Mouse (Mus musculus): ENCODE measurements at regions not wholly inside any gene's neighbourhood (a gene's known extent, or its start where the extent isn't known, plus 50 kb on each side); places are given as distances from the start of the nearest gene placed in this dataset.
A peak's percentile ranks its signal among the peaks of the same experiment; 100 is the strongest.

- intact Hi-C loops (cut with DNase I): no loop called here
- no peak for DNase-seq (ENCODE audit: low spot score in 2 of 2)
Observed at GRCm38 (mm10) chr5:119944371-119944770, 111.9 kb downstream of the Tbx5 start.

GRCm38 (mm10) chr5:119948399-119948798 is 115.9 kb downstream of the Tbx5 start:
- intact Hi-C loops (cut with DNase I): no loop called here
- DNase-seq (ENCODE audit: low spot score in 2 of 2): no peak

- no peak for DNase-seq (ENCODE audit: low spot score in 2 of 2)
- intact Hi-C loops (cut with DNase I): no loop called here
Observed at GRCm38 (mm10) chr5:119952085-119952484, 119.6 kb downstream of the Tbx5 start.

- DNase-seq (ENCODE audit: low spot score in 2 of 2): no peak
Observed at GRCm38 (mm10) chr5:119953189-119953588, 120.7 kb downstream of the Tbx5 start.

GRCm38 (mm10) chr5:119953811-119954566 is 121.5 kb downstream of the Tbx5 start:
- intact Hi-C loops (cut with DNase I): no loop called here
- peak in 1 of 2 experiments; percentile 5 for DNase-seq (ENCODE audit: low spot score in 2 of 2)

More at GRCm38 (mm10) chr5:119953189-119953588, 120.7 kb downstream of the Tbx5 start:
- intact Hi-C loops (cut with DNase I): no loop called here

- no peak for DNase-seq (ENCODE audit: low spot score in 2 of 2)
- intact Hi-C loops (cut with DNase I): no loop called here
Observed at GRCm38 (mm10) chr5:119958942-119959341, 126.5 kb downstream of the Tbx5 start.

- intact Hi-C loops (cut with DNase I): no loop called here
Observed at GRCm38 (mm10) chr5:119964751-119965150, 132.3 kb downstream of the Tbx5 start.

GRCm38 (mm10) chr5:119971286-119971685 is 138.8 kb downstream of the Tbx5 start:
- intact Hi-C loops (cut with DNase I): no loop called here
- peak; percentile 19 to 22 for DNase-seq (ENCODE audit: low spot score in 2 of 2)

More at GRCm38 (mm10) chr5:119964751-119965150, 132.3 kb downstream of the Tbx5 start:
- DNase-seq (ENCODE audit: low spot score in 2 of 2): no peak

GRCm38 (mm10) chr5:119972802-119973437 is 140.5 kb downstream of the Tbx5 start:
- intact Hi-C loops (cut with DNase I): no loop called here
- peak; percentile 31 to 34 for DNase-seq (ENCODE audit: low spot score in 2 of 2)

GRCm38 (mm10) chr5:119978096-119978715 is 138.1 kb upstream of the Rbm19 start:
- intact Hi-C loops (cut with DNase I): no loop called here
- no peak for DNase-seq (ENCODE audit: low spot score in 2 of 2)

- intact Hi-C loops (cut with DNase I): no loop called here
- peak; percentile 20 to 21 for DNase-seq (ENCODE audit: low spot score in 2 of 2)
Observed at GRCm38 (mm10) chr5:119981111-119981807, 135.0 kb upstream of the Rbm19 start.

GRCm38 (mm10) chr5:119984206-119984605 is 132.1 kb upstream of the Rbm19 start:
- no peak for DNase-seq (ENCODE audit: low spot score in 2 of 2)
- intact Hi-C loops (cut with DNase I): no loop called here

GRCm38 (mm10) chr5:119992130-119992529 is 124.1 kb upstream of the Rbm19 start:
- no peak for DNase-seq (ENCODE audit: low spot score in 2 of 2)
- intact Hi-C loops (cut with DNase I): no loop called here

GRCm38 (mm10) chr5:119995726-119996125 is 120.5 kb upstream of the Rbm19 start:
- intact Hi-C loops (cut with DNase I): no loop called here
- no peak for DNase-seq (ENCODE audit: low spot score in 2 of 2)

GRCm38 (mm10) chr5:120005696-120006469 is 110.4 kb upstream of the Rbm19 start:
- DNase-seq (ENCODE audit: low spot score in 2 of 2): no peak
- intact Hi-C loops (cut with DNase I): no loop called here

GRCm38 (mm10) chr5:120007738-120008137 is 108.5 kb upstream of the Rbm19 start:
- intact Hi-C loops (cut with DNase I): no loop called here
- DNase-seq (ENCODE audit: low spot score in 2 of 2): no peak

GRCm38 (mm10) chr5:120008306-120008705 is 108.0 kb upstream of the Rbm19 start:
- intact Hi-C loops (cut with DNase I): no loop called here
- no peak for DNase-seq (ENCODE audit: low spot score in 2 of 2)

- intact Hi-C loops (cut with DNase I): no loop called here
- no peak for DNase-seq (ENCODE audit: low spot score in 2 of 2)
Observed at GRCm38 (mm10) chr5:120015417-120015816, 100.8 kb upstream of the Rbm19 start.

- intact Hi-C loops (cut with DNase I): no loop called here
Observed at GRCm38 (mm10) chr5:120018126-120018525, 98.1 kb upstream of the Rbm19 start.

More at GRCm38 (mm10) chr5:120018126-120018525, 98.1 kb upstream of the Rbm19 start:
- no peak for DNase-seq (ENCODE audit: low spot score in 2 of 2)
